Comparison of ENCODE assay signal across 32 mouse cellular contexts in genomic region chrX:139357639-139358260, GRCm38 (mm10). TPM values are rescaled to one million over a fixed set of nuclear protein-coding genes. Genes with fewer than 3 reads are reported as not detected.
DNase-seq lines count a peak whose midpoint lies in the region; ATAC-seq and TF ChIP-seq lines count a peak whose summit lies in the region.
"Had no signal": no experiment of that assay in that cellular context is flagged by ENCODE, and none has a peak within 500 bp of the region (broad histone marks: within the 10 kb centered on the region; RNA-seq: fewer than 3 reads in every experiment).

No protein-coding gene starts in this region.

- no peaks in the 10 kb centered on the region for H3K9me3 ChIP-seq in ES-E14 (ENCODE audit: control insufficient read depth, insufficient read depth, low read depth, low read length)
- H3K9me3 ChIP-seq in lung, postnatal 0 days (ENCODE audit: low read length): no peaks in the 10 kb centered on the region
- H3K9me3 ChIP-seq: embryonic facial prominence, embryonic 12.5 days; forebrain, embryonic 12.5 days; heart, embryonic 10.5 days; hindbrain, embryonic 15.5 days; intestine, embryonic 15.5 days; limb, embryonic 13.5 days; liver, embryonic 12.5 days; neural tube, embryonic 13.5 days; stomach, embryonic 15.5 days had no signal

- H3K27ac ChIP-seq in ES-E14 (ENCODE audit: insufficient read depth, low read depth, low read length, poor library complexity, severe bottlenecking): peak overlapping the region; percentile 100
- H3K27ac ChIP-seq in lung, postnatal 0 days (ENCODE audit: low read length): no peak overlapping the region
- H3K27ac ChIP-seq: embryonic facial prominence, embryonic 12.5 days; forebrain, embryonic 12.5 days; heart, embryonic 10.5 days; hindbrain, embryonic 15.5 days; intestine, embryonic 15.5 days; limb, embryonic 13.5 days; liver, embryonic 12.5 days; neural tube, embryonic 13.5 days; stomach, embryonic 15.5 days had no signal

- in situ Hi-C loops in ES-E14 (cut with MboI; ENCODE audit: low sequenced_read_pairs in 2 of 2, unreplicated experiment in 2 of 2): no loop called here

- peak; percentile 52; the same call in 1 of the 2 replicates for TF ChIP-seq EP300 in lung, postnatal 0 days (IDR thresholded peaks at IDR 0.05)

- peak overlapping the region; percentile 78 for H3K9ac ChIP-seq in ES-E14 (ENCODE audit: insufficient read depth, low read depth, low read length, poor library complexity, severe bottlenecking)
- H3K9ac ChIP-seq in lung, postnatal 0 days (replicated peaks; ENCODE audit: low read depth): no peak overlapping the region
- H3K9ac ChIP-seq: embryonic facial prominence, embryonic 12.5 days; forebrain, embryonic 12.5 days; hindbrain, embryonic 15.5 days; intestine, embryonic 15.5 days; limb, embryonic 13.5 days; liver, embryonic 12.5 days; neural tube, embryonic 13.5 days; stomach, embryonic 15.5 days had no signal

- peak; percentile 14 for DNase-seq in kidney, adult 11 months
- DNase-seq in kidney, adult 18-20 months: no peak
- peak; percentile 34 for DNase-seq in ES-E14 (ENCODE audit: low read depth, low spot score)
- peak; percentile 7 to 12 for DNase-seq in kidney, postnatal 36 days
- peak; percentile 43 for DNase-seq in lung, postnatal 0 days (ENCODE audit: low spot score)
- no peak for DNase-seq in frontal cortex, adult 2 months (ENCODE audit: extremely low spot score in 1 of 2, low spot score in 1 of 2)
- DNase-seq: adrenal gland, postnatal 25 days; cerebellum, postnatal 10 days; layer of hippocampus, adult 9-11 months; right cerebral cortex, postnatal 4 days; thymus, postnatal 25 days had no signal

- peaks cover 2% of the 10 kb centered on the region; the same call in 1 of the 2 replicates for H3K36me3 ChIP-seq in ES-E14 (ENCODE audit: control insufficient read depth, insufficient read depth, low read length, poor library complexity, severe bottlenecking)
- no peaks in the 10 kb centered on the region for H3K36me3 ChIP-seq in lung, postnatal 0 days (ENCODE audit: insufficient read depth, low read length)
- H3K36me3 ChIP-seq: embryonic facial prominence, embryonic 12.5 days; forebrain, embryonic 12.5 days; heart, embryonic 10.5 days; hindbrain, embryonic 15.5 days; intestine, embryonic 15.5 days; limb, embryonic 13.5 days; liver, embryonic 12.5 days; neural tube, embryonic 13.5 days; stomach, embryonic 15.5 days had no signal

- peaks cover 0 to 3% of the 10 kb centered on the region in 2 experiments; a peak in 1 of 4 replicates for H3K4me1 ChIP-seq in ES-E14 (ENCODE audit: control insufficient read depth in 2 of 2, insufficient read depth in 2 of 2, low read length in 2 of 2, poor library complexity in 1 of 2)
- no peaks in the 10 kb centered on the region for H3K4me1 ChIP-seq in lung, postnatal 0 days (ENCODE audit: insufficient read depth, low read depth, low read length)
- H3K4me1 ChIP-seq: embryonic facial prominence, embryonic 12.5 days; forebrain, embryonic 12.5 days; heart, embryonic 10.5 days; hindbrain, embryonic 15.5 days; intestine, embryonic 15.5 days; limb, embryonic 13.5 days; liver, embryonic 12.5 days; neural tube, embryonic 13.5 days; stomach, embryonic 15.5 days had no signal

- H3K27me3 ChIP-seq in lung, postnatal 0 days (replicated peaks; ENCODE audit: insufficient read depth, low read length): no peaks in the 10 kb centered on the region
- H3K27me3 ChIP-seq: hindbrain, embryonic 15.5 days; intestine, embryonic 15.5 days; stomach, embryonic 15.5 days had no signal

- TF ChIP-seq CTCF in lung, postnatal 0 days (IDR thresholded peaks at IDR 0.05): no peak

- ATAC-seq in lung, postnatal 0 days: peak; percentile 74
- no peak for ATAC-seq in inflammation-experienced regulatory T-cells, adult 6 months
- no peak for ATAC-seq in activated CD4-positive, CD25-positive, alpha-beta regulatory T cell, adult 4 months
- ATAC-seq: intestine, embryonic 15.5 days; liver, embryonic 12.5 days; midbrain, embryonic 16.5 days had no signal

- H3K4me2 ChIP-seq in lung, postnatal 0 days (replicated peaks; ENCODE audit: low read depth, low read length): peak overlapping the region; percentile 19; the same call in 1 of the 2 replicates
- H3K4me2 ChIP-seq: embryonic facial prominence, embryonic 12.5 days; forebrain, embryonic 12.5 days; hindbrain, embryonic 15.5 days; intestine, embryonic 15.5 days; limb, embryonic 13.5 days; liver, embryonic 12.5 days; neural tube, embryonic 13.5 days; stomach, embryonic 15.5 days had no signal

- WGBS in lung, postnatal 0 days: 38% methylated on average over 7 of the region's 7 CpGs

- H3K4me3 ChIP-seq in ES-E14 (ENCODE audit: insufficient read depth in 1 of 2, low read depth in 1 of 2, low read length in 2 of 2, poor library complexity in 1 of 2, severe bottlenecking in 1 of 2): peak overlapping the region; percentile 77 to 85
- no peak overlapping the region for H3K4me3 ChIP-seq in lung, postnatal 0 days (ENCODE audit: low read depth, low read length)
- H3K4me3 ChIP-seq: embryonic facial prominence, embryonic 12.5 days; erythroblast, embryonic 14.5 days; forebrain, embryonic 12.5 days; heart, embryonic 10.5 days; hindbrain, embryonic 15.5 days; intestine, embryonic 15.5 days; limb, embryonic 13.5 days; liver, embryonic 12.5 days; myocyte; neural tube, embryonic 13.5 days; stomach, embryonic 15.5 days had no signal

TF ChIP-seq in ES-E14, 5 proteins besides CTCF, POLR2A, EP300 and RAD21:
- TF ChIP-seq HCFC1 (IDR thresholded peaks at IDR 0.05; ENCODE audit: borderline replicate concordance, insufficient read depth, low read length): no peak
- TF ChIP-seq CHD2 (IDR thresholded peaks at IDR 0.05; ENCODE audit: low read depth, low read length): no peak
- no peak for TF ChIP-seq ZNF384 (IDR thresholded peaks at IDR 0.05; ENCODE audit: low read depth, low read length)
- TF ChIP-seq ZC3H11A (IDR thresholded peaks at IDR 0.05; ENCODE audit: borderline replicate concordance, low read depth, low read length): no peak
- no peak for TF ChIP-seq MAFK (IDR thresholded peaks at IDR 0.05; ENCODE audit: insufficient read depth, low read depth, low read length)

RNA-seq across cellular contexts. Expression of gene Trap1a, which starts 24.3 kb away (rescaled TPM):
- 256 and 378 TPM in 2 replicates for total RNA-seq in ES-E14 (2012; rRNA removed)
- 0.13 TPM in 1 of 2 replicates, not detected in the other for polyA plus RNA-seq in lung, postnatal 0 days (2015; fragmentation: Nextera tagmentation; extraction: Ambion mirVana)
- not detected for polyA plus RNA-seq in inflammation-experienced regulatory T-cells, adult 6 months (2017; shearing (Covaris generic))
- polyA plus RNA-seq in frontal cortex, adult 2 months (2012; rRNA removed): 0.12 and 1.1 TPM in 2 replicates
- polyA plus RNA-seq in activated CD4-positive, CD25-positive, alpha-beta regulatory T cell, adult 4 months (2017; shearing (Covaris generic)): not detected
- total RNA-seq: adrenal gland, postnatal 25 days; gastrocnemius, adult 8-10 months; hematopoietic stem cell, adult 5-6 weeks; left cerebral cortex, adult 18-20 months; left cerebral cortex, postnatal 25 days had no signal
- polyA plus RNA-seq: embryonic facial prominence, embryonic 12.5 days; erythroblast, embryonic 14.5 days; forebrain, embryonic 12.5 days; gonadal fat pad, adult 2 months; heart, embryonic 16.5 days; hindbrain, embryonic 15.5 days; intestine, embryonic 15.5 days; large intestine, adult 2 months; limb, embryonic 13.5 days; midbrain, embryonic 16.5 days; myocyte; neural tube, embryonic 13.5 days had no signal

Comparison
In these comparisons a context has a peak if more than half of its experiments do, and no peak if none do; other contexts are left out.
1. DNase-seq: peak in kidney, adult 11 months (single experiment), ES-E14 (single experiment), kidney, postnatal 36 days (2 of 2) and lung, postnatal 0 days (single experiment); none in kidney, adult 18-20 months (single experiment) and frontal cortex, adult 2 months (0 of 2).